Mouse (Mus musculus) right cerebral cortex, adult 18-20 months (tissue): ENCODE measurements around the gene Thsd4.
A peak's percentile ranks its signal among the peaks of the same experiment; 100 is the strongest.

Experiments used
- DNase-seq: peaks from one replicate; pipeline ENCODE4 v3.0.0; 2022; ENCODE audit warnings: mixed read lengths

Gene Thsd4

DNA sequence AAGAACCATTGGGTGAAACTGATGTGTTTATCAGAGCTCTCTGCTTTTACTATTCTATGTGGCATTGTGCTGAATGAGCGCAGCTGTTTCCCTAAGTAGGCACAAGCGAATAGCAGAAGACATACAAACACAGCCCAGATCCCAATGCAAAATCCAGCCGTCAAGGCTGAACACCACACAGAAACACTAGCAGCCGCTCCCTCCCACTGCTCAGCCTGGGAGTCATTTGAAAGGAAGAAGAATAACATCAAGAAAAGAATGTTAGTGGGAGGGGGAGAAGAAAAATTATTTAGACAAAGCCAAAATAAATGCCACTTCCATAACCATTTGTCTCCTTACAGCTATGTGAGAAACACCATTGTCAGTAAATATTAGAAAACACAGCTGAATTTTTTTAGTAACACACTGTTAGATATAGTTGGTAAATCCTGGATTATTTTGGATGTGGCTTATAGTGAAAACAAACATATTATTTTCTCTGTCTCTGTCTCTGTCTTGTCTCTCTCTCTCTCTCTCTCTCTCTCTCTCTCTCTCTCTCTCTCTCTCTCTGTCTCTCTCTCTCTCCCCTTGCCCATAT is 148.6 kb downstream of the Thsd4 start:
- DNase-seq = peak; percentile 25

DNA sequence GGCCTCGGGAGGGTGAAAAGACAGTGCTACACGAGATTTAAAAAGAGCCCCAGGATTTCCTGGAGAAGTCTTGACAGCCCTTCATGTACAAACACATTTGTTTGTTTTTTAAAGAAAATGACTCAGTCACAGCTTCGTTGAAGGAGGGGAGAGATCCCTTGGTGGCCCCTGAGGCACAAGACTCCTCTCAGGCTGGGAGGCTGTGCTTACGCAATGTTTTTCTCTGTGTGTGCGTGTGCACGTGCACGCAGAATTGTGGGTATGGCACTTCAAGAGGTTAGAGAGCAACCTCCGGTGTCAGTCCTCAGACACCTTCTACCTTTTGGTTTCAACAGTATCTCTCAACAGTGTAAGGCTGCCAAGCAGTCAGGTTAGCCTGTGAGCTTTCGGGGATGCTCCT is 153.3 kb downstream of the Thsd4 start:
- no peak for DNase-seq

DNA sequence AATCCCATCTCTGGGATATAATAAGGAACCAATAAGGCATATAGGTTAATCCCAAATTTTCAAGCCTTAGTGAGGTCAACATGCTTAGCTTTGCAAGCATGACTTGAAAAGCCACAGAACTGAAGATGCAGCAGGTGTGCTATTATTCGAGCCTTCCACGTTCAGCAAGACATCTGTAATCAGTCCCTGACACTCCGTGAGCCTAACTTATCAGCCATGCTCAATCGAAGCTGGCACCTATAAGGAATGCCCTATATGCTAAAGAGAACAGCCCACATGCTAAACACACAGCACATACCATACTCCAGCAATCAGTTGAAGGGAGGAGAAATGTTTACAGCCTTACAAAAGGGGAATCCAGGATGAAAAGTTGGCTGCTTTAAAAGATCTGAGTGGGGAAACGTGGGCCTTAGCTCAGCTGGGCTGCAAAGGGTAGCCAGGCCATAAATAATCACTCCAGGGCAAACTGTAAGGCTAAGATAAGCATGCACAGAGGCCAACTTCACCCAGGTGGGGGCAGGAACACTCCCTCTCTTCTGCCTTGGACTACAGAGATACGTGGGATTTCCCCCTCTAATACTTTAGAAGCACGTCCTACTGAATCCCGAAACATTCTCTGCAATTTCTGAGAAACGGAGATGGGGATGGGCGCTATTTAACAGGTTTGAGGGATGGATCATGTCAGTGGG is 154.1 kb downstream of the Thsd4 start:
- no peak for DNase-seq

DNA sequence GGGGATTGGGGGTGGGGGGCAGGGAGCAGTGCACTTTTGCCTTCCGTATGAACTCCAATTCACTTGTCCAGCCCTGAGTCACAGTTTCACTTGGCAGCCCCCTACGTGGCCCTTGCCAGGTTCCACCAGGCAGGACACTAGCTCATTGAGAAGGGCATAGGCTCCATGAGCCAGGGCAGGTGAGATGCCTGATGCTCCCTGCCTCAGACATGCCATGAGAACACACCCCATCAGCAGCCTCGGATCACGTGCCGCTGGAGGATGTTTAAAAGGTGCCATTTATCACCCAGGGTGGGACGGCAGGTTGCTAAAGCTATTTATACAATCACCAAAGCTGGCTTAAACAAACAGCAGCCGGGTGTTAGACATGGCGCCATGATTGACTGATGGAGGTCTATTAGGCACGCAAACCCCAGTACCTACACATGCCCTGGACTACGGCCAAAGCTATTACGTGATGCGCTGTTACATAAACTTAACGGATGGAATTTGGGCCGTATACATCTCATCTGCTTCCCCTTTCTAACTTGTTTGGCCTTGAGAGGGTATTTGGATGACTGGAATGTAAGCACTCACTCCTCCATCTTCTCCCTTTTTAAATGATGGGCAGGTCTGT is 157.6 kb downstream of the Thsd4 start:
- no peak for DNase-seq

DNA sequence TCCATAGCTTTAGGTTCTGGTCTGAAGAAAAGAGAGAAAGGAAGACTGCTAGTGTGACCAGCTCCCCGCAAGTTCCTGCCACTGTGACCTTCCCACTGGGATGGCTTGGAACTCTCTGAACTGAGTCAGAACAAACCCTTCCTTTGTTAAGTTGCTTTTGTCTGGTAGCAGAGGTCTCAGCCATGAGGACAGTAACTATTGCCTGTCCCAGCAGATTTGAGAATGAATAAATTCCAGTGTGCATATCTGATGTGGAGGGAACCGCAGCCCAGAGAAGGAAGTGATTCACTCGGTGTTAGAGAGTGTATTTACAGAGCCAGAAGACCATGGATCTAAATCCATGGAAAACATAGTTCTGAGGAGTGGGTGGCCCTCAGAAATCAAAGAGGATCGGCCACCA is 169.5 kb downstream of the Thsd4 start:
- DNase-seq = no peak

DNA sequence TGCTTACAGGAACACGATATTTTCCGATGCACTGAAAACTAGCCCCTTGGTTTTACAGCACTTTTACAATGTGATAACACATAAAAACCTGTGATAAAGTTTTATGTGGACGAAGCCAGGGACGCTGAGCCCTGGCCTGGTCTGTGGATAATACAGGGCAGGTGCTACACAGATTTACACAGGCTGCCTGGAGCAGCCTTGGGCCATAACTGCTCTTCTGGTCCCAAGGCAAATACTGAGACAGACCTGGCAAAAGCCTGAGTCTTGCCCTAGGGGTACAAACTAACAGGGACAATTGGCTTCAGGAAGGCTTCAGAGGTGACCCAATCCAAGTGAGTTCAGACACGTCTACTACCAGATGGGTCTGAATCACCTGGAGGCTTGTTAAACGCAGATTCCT is 170.7 kb downstream of the Thsd4 start:
- no peak for DNase-seq

DNA sequence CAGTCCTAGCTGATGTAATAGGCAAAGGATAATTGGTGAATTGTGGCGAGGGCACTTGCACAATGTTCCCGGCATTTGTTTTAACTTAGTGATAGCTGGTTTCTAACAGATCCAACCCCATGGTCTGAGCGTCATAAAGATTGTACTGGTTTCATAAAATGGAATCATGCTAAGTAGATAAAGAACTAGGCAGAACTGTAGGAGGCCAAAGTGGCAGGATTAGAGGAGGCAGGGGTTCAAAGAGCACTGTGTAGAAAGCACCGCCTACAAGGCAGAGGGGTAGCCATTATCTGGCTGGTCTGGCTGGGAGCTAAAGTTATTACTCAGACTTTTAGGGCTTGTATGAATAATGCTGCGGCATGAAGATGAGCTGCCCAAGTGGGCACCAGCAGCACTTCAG is 185.7 kb downstream of the Thsd4 start:
- DNase-seq = no peak

DNA sequence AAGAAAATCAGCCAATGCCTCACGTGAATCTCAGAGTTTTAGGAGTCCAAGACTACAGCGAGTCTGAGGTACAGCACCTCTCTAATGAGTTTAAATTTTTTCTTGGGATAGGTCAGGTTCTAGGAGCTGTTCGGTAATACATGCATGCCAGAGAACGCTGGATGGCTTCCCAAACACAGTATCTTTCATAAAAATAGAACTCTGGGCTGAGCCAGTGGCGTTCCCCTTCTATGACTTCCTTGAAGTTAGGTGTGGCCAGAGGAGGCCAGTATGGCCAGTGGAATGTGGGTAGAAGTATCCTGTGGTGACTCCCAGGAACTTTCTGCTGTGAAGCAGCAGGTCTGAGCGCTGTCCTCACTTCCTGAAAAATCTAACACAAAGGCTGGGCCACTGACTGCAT is 186.4 kb downstream of the Thsd4 start:
- no peak for DNase-seq

DNA sequence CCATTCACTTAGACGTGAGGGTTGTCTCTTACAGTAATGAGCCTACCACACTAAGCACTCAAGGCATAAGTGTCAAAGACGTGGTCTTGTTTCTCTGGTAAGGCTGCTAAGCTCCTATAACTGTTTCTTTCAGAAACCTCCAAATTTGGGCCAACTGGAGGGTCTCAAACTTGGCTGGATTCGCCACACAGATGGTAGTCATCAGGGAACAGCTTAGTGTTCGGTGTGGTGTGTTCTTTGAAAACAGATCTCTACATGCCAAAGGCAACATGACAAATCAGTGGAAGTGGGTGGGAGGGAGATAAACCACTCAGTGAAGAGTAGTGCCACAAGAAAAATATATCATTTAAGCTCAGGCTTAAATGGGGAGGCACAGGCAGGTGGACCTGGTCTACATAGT is 191.9 kb downstream of the Thsd4 start:
- no peak for DNase-seq

DNA sequence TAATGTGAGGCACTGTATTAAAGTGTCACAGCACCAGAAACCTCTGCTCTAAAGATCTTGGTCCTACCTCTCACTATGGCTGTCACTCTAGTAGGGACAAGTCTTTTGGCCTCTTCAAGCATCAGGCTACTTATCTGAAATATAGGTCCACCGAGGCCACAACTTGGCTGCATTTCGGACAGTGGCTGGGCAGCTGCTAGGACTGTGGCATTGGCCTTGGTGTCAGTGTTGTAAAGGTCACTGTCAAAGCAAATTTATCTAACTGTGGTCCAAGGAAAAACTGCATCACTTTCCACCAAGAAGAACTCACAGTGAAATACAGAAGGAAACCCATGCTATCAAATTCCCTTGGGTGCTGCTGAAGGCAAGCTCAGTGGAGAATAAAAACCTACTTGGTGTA is 197.1 kb downstream of the Thsd4 start:
- no peak for DNase-seq

DNA sequence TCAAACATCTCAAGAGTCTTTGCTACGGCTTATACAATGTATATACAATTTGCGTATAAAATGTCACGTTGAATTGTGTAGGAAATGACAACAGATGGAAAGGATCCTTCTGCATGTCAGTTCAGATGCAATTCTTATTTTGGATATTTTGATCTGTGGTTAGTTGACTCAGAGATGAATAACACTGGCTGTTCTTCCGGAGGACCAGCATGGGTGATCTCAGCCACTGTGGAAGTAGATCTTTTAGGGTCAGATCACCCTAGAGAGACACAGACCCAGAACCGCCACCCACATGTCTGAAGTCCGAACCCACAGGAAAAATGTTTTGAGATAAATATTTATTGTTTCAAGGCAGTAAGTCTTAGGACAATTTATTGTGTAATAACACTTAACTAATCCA is 198.4 kb downstream of the Thsd4 start:
- no peak for DNase-seq

DNA sequence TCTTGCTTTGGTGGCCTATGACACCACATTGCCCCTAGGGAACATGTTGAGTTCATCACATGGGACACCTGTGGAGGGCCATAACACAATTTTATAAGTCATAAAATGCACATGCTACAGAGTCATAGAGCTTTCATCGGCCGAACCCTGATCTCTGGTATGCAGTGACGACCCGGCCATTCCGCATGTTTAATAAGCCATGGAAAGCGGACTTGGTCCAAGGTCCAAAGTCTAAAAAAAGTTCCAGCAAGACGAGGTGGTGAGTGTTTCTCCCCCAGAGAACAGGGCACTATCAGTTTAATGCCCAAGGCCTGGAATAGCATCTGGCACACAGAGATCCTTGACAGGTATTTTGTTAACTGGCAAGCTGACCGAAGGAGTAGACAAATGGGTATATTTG is 204.6 kb downstream of the Thsd4 start:
- DNase-seq = no peak

DNA sequence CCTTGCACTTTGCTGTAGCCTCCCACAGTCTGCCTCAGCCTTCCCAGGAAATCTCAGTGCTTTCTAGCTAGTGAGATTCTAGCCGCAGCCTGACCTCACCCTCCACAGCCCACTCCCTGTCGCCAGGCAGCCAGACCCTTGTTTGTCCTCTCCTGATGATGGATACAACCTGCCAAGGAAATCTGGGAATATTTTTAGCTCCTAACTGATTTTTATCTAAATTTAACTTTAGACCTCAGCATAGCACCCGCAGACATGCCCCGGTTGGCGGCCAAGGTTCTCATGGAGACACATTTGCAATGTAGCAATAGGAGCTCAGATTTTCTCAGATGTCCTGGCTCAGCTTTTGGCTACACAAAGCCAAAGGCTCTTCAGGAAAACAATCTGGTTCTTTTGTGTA is 205.3 kb downstream of the Thsd4 start:
- no peak for DNase-seq

DNA sequence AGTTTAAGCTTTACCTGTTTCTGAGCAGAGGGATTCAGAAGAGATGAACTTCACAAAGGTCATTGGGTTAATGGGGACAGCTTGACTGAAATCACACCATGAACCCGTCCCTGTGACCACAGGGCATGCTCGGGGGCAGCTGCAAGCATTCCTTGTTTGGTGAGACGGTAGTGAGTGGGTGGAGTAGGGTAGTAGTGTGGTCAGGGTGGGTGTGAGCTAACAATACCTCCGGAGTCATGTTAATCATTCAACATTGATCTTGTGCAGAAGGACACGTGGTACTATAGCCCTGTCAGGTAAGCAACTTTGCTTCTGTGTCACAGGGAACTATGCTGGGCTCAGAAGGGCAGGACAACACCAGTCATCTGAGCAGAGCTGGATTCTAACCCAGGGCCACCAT is 206.3 kb downstream of the Thsd4 start:
- DNase-seq = no peak

DNA sequence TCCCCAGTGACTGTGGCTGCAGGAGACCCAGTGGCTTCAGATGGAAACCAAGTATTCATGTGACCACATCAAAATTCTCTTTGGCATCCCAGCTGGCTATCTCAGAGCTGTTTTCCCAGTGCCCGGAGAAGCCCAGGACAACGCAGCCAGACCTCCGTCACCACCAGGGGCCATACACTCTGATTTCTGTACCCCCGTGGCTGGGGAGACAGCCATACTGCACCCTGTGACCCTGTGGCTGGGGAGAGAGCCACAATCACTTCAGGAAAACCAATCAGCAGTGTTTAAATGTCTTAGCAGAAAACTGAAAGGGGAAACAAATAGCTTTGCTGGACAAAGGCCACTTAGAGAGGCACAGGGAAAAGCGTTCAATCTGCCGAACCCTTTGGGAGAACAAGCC is 208.2 kb downstream of the Thsd4 start:
- no peak for DNase-seq

DNA sequence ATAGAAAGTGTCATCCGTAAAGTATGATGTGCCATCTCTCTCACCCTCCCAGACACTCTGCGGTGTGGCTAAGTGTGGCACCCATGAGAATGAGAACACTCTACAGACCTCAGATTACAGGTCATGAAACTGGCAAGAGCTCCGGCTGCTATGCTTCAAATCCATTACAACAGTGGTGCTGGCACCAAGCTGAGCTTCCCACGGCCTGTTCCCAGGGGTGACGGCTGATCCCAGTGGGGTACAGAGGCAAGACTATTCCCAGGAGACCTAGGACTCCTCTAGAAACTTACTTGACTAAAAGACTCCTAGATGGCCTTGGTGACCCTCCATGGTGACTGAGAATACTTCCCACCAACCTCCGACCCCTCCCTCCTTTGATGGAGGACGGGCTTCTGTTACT is 209.2 kb downstream of the Thsd4 start:
- DNase-seq = no peak

DNA sequence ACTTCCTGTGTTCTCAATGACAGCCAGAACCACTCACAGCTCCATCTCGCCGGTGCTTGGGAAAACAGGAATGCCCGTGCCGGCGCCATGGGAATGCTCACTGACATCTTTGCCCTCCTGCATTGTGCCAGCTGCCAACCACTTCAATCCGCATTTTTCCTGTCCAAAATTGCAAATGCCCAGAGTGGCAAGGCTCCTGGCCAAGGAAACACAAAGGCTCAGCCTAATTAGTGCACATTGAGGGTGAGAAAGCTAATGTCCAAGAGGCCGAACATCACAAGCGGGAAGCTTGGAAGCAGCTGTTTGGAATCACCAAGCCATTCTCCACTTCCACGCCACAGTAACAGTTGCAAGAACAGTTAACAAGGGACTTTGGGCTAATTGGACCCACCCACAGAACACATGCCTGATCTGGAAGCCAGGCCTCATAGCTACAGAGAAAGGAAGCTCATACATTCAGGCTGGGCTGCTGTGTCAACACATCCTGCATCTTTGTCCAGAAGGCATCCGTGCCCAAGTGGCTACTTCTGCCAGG is 210.2 kb downstream of the Thsd4 start:
- peak; percentile 33 for DNase-seq

DNA sequence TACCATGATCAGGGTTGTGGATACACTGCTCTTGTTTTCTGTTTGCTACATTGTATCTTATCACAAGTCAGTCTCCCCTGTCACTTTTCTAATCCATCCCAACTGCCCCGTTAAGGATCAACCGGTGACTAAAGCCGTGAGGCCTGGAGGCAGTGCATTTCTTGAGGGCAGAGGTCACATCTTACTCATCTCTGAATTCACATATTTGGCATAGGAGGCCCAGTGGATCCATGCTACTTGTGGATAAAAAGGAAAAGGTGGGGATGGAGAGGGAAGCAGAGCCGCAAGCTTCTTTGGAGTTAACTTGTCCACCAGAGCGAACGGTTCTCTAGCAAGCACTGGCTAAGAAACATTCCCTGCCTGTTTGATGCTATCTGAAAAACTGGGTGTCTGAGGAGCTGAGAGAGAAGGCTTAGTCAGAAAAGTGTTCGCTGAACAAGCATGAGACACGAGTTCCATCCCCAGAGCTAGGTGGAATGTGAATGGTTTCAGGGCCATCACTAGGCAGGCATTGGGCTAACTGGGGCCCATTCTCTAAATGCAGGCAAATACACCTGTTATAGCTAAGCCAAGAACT is 211.0 kb downstream of the Thsd4 start:
- no peak for DNase-seq

DNA sequence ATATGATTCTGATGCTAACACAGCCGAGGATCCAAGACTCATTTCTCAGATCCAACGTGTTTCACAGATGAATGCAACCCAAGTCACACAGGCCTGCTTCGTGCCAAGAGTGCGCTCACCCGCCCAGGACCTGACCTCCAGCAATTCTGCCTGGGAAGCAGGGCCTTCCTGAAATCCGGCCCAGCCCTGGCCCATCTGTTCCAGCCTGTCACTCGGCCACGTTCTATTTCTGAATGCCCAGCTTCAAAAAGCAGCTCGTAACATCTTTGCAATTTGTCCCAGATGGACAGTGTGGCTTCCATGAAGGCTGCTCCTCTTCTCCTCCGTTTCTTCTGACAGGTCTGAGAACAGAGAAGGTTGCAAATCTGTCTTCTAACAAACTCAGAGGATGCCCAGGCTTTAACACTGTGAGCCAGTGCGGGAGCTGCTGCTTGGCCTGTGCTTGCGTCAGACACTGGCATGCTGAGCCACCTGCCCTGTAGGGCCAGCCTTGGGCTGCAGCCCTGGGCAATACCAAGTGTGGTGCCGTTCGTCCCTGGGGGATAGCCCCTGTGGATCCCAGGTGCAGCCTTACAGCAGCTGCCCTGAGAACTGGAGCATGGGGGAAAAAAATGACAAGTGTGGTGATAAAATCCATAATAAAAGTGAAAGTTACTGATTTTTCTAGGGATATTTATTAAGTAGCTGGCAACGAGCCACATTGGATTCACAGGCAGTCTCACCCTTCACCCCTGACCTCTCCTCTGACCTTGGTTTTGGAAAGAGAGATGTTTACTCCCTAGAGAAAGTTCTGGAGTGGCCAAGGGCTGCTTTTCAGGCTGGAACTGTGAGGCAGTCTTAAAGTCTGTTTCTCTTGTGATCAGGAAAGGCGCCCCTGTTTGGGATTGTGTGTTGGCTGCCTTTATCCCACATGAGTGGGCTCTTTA is 211.8 kb downstream of the Thsd4 start:
- DNase-seq = peak; percentile 10

DNA sequence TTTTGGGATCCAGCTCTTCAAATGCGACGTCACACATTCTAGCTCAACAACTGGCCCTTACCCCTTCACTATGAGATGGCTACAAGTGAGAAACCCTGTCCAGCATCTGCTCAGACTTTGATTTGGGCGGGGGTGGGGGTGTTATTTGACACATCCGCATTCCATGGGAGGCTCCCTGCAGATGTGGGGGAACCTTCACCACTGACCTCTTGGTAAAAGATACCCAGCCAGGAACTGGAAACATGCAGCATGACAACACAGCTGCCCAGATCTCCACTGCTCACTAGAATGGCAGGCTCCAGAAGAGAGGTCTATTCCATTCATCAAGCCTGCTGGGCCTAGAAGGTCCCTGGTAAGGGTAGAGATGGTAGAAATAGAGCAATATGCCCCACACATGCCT is 213.7 kb downstream of the Thsd4 start:
- DNase-seq = no peak

DNA sequence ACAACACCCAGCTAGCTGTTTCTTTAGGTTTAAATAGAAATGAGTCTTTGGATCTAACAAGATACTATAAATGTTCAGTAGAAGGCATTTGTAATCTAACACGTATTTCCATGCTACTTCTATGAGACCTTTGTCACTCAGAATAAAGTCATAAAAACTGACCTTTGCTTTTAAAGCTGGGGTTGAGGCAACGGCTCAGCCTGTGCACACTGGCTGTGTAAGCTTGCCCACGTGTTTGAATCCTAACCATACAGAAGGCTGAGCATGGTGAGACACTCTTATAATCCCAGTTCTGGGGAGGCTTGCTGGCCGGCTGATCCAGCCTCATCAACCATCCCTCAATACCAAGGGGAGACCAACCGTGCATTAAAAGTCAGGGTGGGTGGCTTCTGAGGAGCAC is 214.4 kb downstream of the Thsd4 start:
- DNase-seq = no peak

DNA sequence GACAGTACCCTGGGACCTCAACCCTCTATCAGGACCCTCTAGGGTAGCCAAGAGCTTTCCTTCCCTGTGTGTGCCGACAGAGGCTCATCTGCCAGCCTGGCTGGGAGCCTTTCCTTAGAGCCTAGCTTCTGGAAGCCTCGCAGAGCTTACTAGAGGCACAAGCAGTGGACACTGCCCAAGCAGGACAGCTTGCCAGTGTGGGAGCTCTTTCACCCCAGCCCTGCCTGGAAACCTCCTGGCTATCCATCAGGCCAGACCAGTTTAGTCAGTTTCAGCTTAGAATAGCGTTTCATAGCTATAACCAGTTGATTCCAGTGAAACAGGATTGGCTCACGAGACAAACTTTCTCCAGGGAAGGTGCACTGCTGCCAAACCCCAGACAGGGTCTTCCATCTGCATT is 215.6 kb downstream of the Thsd4 start:
- no peak for DNase-seq
